Mouse (Mus musculus) MEL (cell line): ENCODE measurements around the gene Srbd1. TPM values are rescaled to one million over a fixed set of nuclear protein-coding genes. Genes with fewer than 3 reads are reported as not detected.
A peak's percentile ranks its signal among the peaks of the same experiment; 100 is the strongest.

Experiments used
- DNase-seq: peaks from one replicate; pipeline ENCODE4 v3.0.0; 2011; ENCODE audit warnings: low read depth, low spot score
- H3K27ac ChIP-seq: 2 replicates; pipeline ENCODE4 v1.5.1; 2012; ENCODE audit warnings: low read depth, mild to moderate bottlenecking, control low read depth, low read length, moderate library complexity; ENCODE audit not compliant: control insufficient read depth
- H3K27me3 ChIP-seq, 2 experiments: fragments of 150-350 bp in 1 of 2; sonication (generic) in 1 of 2; 2 replicates each; pipeline ENCODE4 v1.6.1; 2012; ENCODE audit warnings: low read length in 2 of 2, mild to moderate bottlenecking in 2 of 2, improper control_type of control experiment in 1 of 2, moderate library complexity in 1 of 2; ENCODE audit not compliant: insufficient read depth in 2 of 2, control insufficient read depth in 1 of 2
- H3K36me3 ChIP-seq, 2 experiments: 2 replicates each; pipeline ENCODE4 v1.6.1; 2012 to 2014; ENCODE audit warnings: low read length in 2 of 2, improper control_type of control experiment in 1 of 2, inconsistent platforms in 1 of 2, mild to moderate bottlenecking in 1 of 2; ENCODE audit not compliant: insufficient read depth in 2 of 2, control insufficient read depth in 1 of 2
- H3K4me1 ChIP-seq, 2 experiments: fragments of 150-350 bp in 1 of 2; sonication (generic) in 1 of 2; 2 replicates each; pipeline ENCODE4 v1.6.1; 2012; ENCODE audit warnings: low read length in 2 of 2, improper control_type of control experiment in 1 of 2, mild to moderate bottlenecking in 1 of 2; ENCODE audit not compliant: insufficient read depth in 2 of 2, control insufficient read depth in 1 of 2
- H3K4me3 ChIP-seq, 2 experiments: fragments of 150-350 bp in 1 of 2; sonication (generic) in 1 of 2; 2 replicates each; pipeline ENCODE4 v1.5.1; 2012; ENCODE audit warnings: low read depth in 2 of 2, low read length in 2 of 2, mild to moderate bottlenecking in 2 of 2, moderate library complexity in 2 of 2, control low read depth in 1 of 2, improper control_type of control experiment in 1 of 2; ENCODE audit not compliant: control insufficient read depth in 1 of 2, insufficient read depth in 1 of 2
- H3K79me2 ChIP-seq: 2 replicates; pipeline ENCODE4 v1.6.1; 2012; ENCODE audit warnings: mild to moderate bottlenecking, low read length, moderate library complexity; ENCODE audit not compliant: control insufficient read depth, poor library complexity, insufficient read depth
- H3K9ac ChIP-seq: 2 replicates; pipeline ENCODE4 v1.6.1; 2012; ENCODE audit warnings: low read depth, mild to moderate bottlenecking, control low read depth, low read length, moderate library complexity; ENCODE audit not compliant: control insufficient read depth, poor library complexity, severe bottlenecking
- H3K9me3 ChIP-seq: fragments of 150-350 bp; sonication (generic); replicated peaks from 2 replicates; pipeline ENCODE4 v1.6.1; 2012; ENCODE audit warnings: mild to moderate bottlenecking, low read length, improper control_type of control experiment, moderate library complexity; ENCODE audit not compliant: insufficient read depth
- BHLHE40 ChIP-seq: IDR thresholded peaks from 2 replicates; pipeline ENCODE4 v1.6.1; 2012; ENCODE audit warnings: low read depth, mild to moderate bottlenecking, inconsistent platforms, low read length, improper control_type of control experiment, borderline replicate concordance
- CHD1 ChIP-seq: IDR thresholded peaks from 2 replicates; pipeline ENCODE4 v1.6.1; 2012; ENCODE audit warnings: low read depth, mild to moderate bottlenecking, inconsistent platforms, low read length, improper control_type of control experiment
- CHD2 ChIP-seq: IDR thresholded peaks from 2 replicates; pipeline ENCODE4 v1.6.1; 2011; ENCODE audit warnings: low read length, improper control_type of control experiment
- E2F4 ChIP-seq: IDR thresholded peaks from 2 replicates; pipeline ENCODE4 v1.6.1; 2011; ENCODE audit warnings: low read depth, low read length, improper control_type of control experiment, borderline replicate concordance
- ELF1 ChIP-seq: IDR thresholded peaks from 2 replicates; pipeline ENCODE4 v1.6.1; 2014; ENCODE audit warnings: low read depth, mild to moderate bottlenecking, inconsistent platforms, low read length, improper control_type of control experiment, moderate library complexity
- EP300 ChIP-seq, 2 experiments: IDR thresholded peaks; 2 replicates each; pipeline ENCODE4 v1.6.1; 2011; ENCODE audit warnings: improper control_type of control experiment in 2 of 2, low read length in 2 of 2, low read depth in 1 of 2, mild to moderate bottlenecking in 1 of 2
- ETS1 ChIP-seq: IDR thresholded peaks from 2 replicates; pipeline ENCODE4 v1.6.1; 2012; ENCODE audit warnings: low read depth, mild to moderate bottlenecking, inconsistent platforms, low read length, improper control_type of control experiment, moderate library complexity
- GABPA ChIP-seq: IDR thresholded peaks from 2 replicates; pipeline ENCODE4 v1.6.1; 2012; ENCODE audit warnings: low read depth, mild to moderate bottlenecking, inconsistent platforms, low read length, improper control_type of control experiment, moderate library complexity
- GATA1 ChIP-seq: IDR thresholded peaks from 2 replicates; pipeline ENCODE4 v1.6.1; 2011; ENCODE audit warnings: low read depth, low read length, improper control_type of control experiment
- HCFC1 ChIP-seq: IDR thresholded peaks from 2 replicates; pipeline ENCODE4 v1.6.1; 2012; ENCODE audit warnings: low read depth, mild to moderate bottlenecking, inconsistent platforms, low read length, improper control_type of control experiment, moderate library complexity
- JUND ChIP-seq: IDR thresholded peaks from 2 replicates; pipeline ENCODE4 v1.6.1; 2011; ENCODE audit warnings: low read depth, mild to moderate bottlenecking, improper control_type of control experiment, low read length
- KAT2A ChIP-seq: conservative IDR thresholded peaks from 2 replicates; pipeline ENCODE4 v1.6.1; 2012; ENCODE audit warnings: low read depth, low read length, improper control_type of control experiment, inconsistent platforms
- MAFK ChIP-seq: IDR thresholded peaks from 2 replicates; pipeline ENCODE4 v1.6.1; 2011; ENCODE audit warnings: low read depth, mild to moderate bottlenecking, low read length, improper control_type of control experiment, borderline replicate concordance
- MAZ ChIP-seq: IDR thresholded peaks from 2 replicates; pipeline ENCODE4 v1.6.1; 2012; ENCODE audit warnings: low read depth, mild to moderate bottlenecking, inconsistent platforms, low read length, improper control_type of control experiment
- MEF2A ChIP-seq: IDR thresholded peaks from 2 replicates; pipeline ENCODE4 v1.6.1; 2014; ENCODE audit warnings: low read depth, mild to moderate bottlenecking, inconsistent platforms, low read length, improper control_type of control experiment; ENCODE audit not compliant: poor library complexity, insufficient replicate concordance, severe bottlenecking; ENCODE audit errors: extremely low read depth
- MXI1 ChIP-seq: IDR thresholded peaks from 2 replicates; pipeline ENCODE4 v1.6.1; 2011; ENCODE audit warnings: mild to moderate bottlenecking, low read depth, low read length, improper control_type of control experiment
- MYB ChIP-seq: IDR thresholded peaks from 2 replicates; pipeline ENCODE4 v1.6.1; 2011; ENCODE audit warnings: mild to moderate bottlenecking, low read depth, low read length, improper control_type of control experiment
- MYC ChIP-seq: IDR thresholded peaks from 2 replicates; pipeline ENCODE4 v1.6.1; 2011; ENCODE audit warnings: low read depth, mild to moderate bottlenecking, low read length, improper control_type of control experiment, moderate library complexity
- NELFE ChIP-seq: IDR thresholded peaks from 2 replicates; pipeline ENCODE4 v1.6.1; 2011; ENCODE audit warnings: low read depth, low read length, improper control_type of control experiment
- POLR2AphosphoS5 ChIP-seq: IDR thresholded peaks from 2 replicates; pipeline ENCODE4 v1.6.1; 2012; ENCODE audit warnings: low read depth, borderline replicate concordance, mild to moderate bottlenecking, inconsistent platforms, low read length, moderate library complexity, mixed read lengths
- RAD21 ChIP-seq: IDR thresholded peaks from 2 replicates; pipeline ENCODE4 v1.6.1; 2011; ENCODE audit warnings: mild to moderate bottlenecking, low read depth, low read length, improper control_type of control experiment
- RCOR1 ChIP-seq: IDR thresholded peaks from 2 replicates; pipeline ENCODE4 v1.6.1; 2012; ENCODE audit warnings: low read depth, mild to moderate bottlenecking, inconsistent platforms, low read length, improper control_type of control experiment
- SIN3A ChIP-seq: IDR thresholded peaks from 2 replicates; pipeline ENCODE4 v1.6.1; 2012; ENCODE audit warnings: low read length, improper control_type of control experiment, inconsistent platforms
- SMC3 ChIP-seq: IDR thresholded peaks from 2 replicates; pipeline ENCODE4 v1.6.1; 2011; ENCODE audit warnings: low read depth, low read length, improper control_type of control experiment
- TAL1 ChIP-seq: IDR thresholded peaks from 2 replicates; pipeline ENCODE4 v1.6.1; 2012; ENCODE audit warnings: mild to moderate bottlenecking, inconsistent platforms, low read length, moderate library complexity, mixed read lengths
- TCF12 ChIP-seq: IDR thresholded peaks from 2 replicates; pipeline ENCODE4 v1.6.1; 2014; ENCODE audit warnings: low read depth, mild to moderate bottlenecking, inconsistent platforms, low read length, improper control_type of control experiment, moderate library complexity
- UBTF ChIP-seq: IDR thresholded peaks from 2 replicates; pipeline ENCODE4 v1.6.1; 2012; ENCODE audit warnings: low read depth, mild to moderate bottlenecking, inconsistent platforms, low read length, improper control_type of control experiment, moderate library complexity, borderline replicate concordance; ENCODE audit not compliant: insufficient read depth
- USF2 ChIP-seq, 2 experiments: IDR thresholded peaks; 2 replicates each; pipeline ENCODE4 v1.6.1; 2011 to 2012; ENCODE audit warnings: improper control_type of control experiment in 2 of 2, low read length in 2 of 2, borderline replicate concordance in 1 of 2, inconsistent platforms in 1 of 2, low read depth in 1 of 2, mild to moderate bottlenecking in 1 of 2; ENCODE audit not compliant: insufficient read depth in 1 of 2
- ZKSCAN1 ChIP-seq: IDR thresholded peaks from 2 replicates; pipeline ENCODE4 v1.6.1; 2012; ENCODE audit warnings: low read depth, mild to moderate bottlenecking, inconsistent platforms, low read length, improper control_type of control experiment, moderate library complexity
- ZNF384 ChIP-seq: IDR thresholded peaks from 2 replicates; pipeline ENCODE4 v1.6.1; 2012; ENCODE audit warnings: low read depth, mild to moderate bottlenecking, inconsistent platforms, low read length, improper control_type of control experiment
- polyA plus RNA-seq, 2 experiments: library from polyadenylated mRNA; stranded (reverse) in 1 of 2; unstranded in 1 of 2; fragments of >175 nt in 1 of 2; fragments of >200 nt in 1 of 2; gene quantifications; 2 replicates each; pipeline versions ENCODE4 v1.2.1 to v1.2.4; 2012; ENCODE audit warnings: low replicate concordance in 2 of 2, low read depth in 1 of 2; ENCODE audit not compliant: insufficient read length in 2 of 2, insufficient read depth in 1 of 2, missing spikeins in 1 of 2
- total RNA-seq: library from RNA; depleted of rRNA; stranded (reverse); fragments of 300-350 nt; gene quantifications from 2 replicates; pipeline ENCODE4 v1.2.3, GENCODE M21; 2012

The Srbd1 gene
- total and polyA plus RNA-seq, 3 experiments, result 14.9 to 30.5 TPM; not detected in 1

DNA sequence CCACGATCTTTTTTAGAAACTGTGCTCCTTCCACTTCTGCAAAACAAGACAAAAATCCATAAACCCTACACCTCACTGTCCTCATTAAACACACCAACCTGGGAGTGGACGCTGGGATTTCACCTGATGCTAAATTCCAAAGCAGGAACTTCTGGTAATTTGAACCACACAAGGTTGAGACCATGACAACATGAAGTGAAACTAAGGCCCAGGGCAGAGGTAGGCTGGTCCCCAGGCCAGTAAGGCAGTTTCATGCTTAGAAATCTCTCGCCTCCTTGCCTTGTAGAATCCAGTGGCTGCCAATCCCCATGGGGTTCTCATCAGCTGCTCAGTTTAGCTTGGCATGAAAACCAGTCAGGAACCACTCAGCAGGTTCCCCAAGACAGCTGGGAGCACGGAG lies 158.4 kb downstream of the Srbd1 start:
- no peaks in the 10 kb centered on the region for H3K9me3 ChIP-seq
- H3K4me1 ChIP-seq, result peaks cover 5 to 8% of the 10 kb centered on the region in 2 experiments
- TF ChIP-seq E2F4, result no peak
- no peak for TF ChIP-seq SMC3
- TF ChIP-seq MAZ, result no peak
- no peak for TF ChIP-seq MEF2A
- no peak for TF ChIP-seq UBTF
- TF ChIP-seq SIN3A, result no peak
- TF ChIP-seq POLR2AphosphoS5, result no peak
- no peak for TF ChIP-seq NELFE
- no peak for TF ChIP-seq CHD1
- no peak for TF ChIP-seq ELF1
- no peak for TF ChIP-seq ZKSCAN1
- no peak for TF ChIP-seq MXI1
- no peak for TF ChIP-seq MAFK
- TF ChIP-seq RAD21, result no peak
- TF ChIP-seq JUND, result no peak
- H3K4me3 ChIP-seq, result no peak overlapping the region
- DNase-seq, result no peak
- no peaks in the 10 kb centered on the region; a peak in 2 of 4 replicates for H3K36me3 ChIP-seq
- no peaks in the 10 kb centered on the region for H3K79me2 ChIP-seq
- no peaks in the 10 kb centered on the region for H3K27me3 ChIP-seq
- no peak overlapping the region for H3K27ac ChIP-seq
- no peak overlapping the region for H3K9ac ChIP-seq

DNA sequence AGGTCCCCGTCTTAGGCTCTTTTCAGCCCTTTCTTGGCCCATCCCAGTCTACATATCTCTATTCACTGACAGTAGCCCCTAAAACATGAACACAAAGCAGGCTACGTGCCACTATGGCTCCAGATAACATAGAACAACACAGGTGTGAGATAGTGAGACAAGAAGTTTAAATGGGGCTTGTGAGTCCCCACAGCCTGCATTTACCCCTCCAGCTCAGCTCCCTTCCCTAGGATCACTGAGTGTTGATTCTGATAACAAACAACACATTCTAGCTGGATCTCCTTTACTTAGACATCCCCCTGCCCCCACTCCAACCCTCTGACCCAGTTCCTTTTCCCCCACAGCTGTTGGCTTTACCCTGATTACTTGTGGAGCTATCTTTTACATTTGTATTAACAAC lies 158.8 kb downstream of the Srbd1 start:
- H3K27me3 ChIP-seq, result no peaks in the 10 kb centered on the region
- peak; percentile 23 for DNase-seq
- H3K9ac ChIP-seq, result no peak overlapping the region
- no peaks in the 10 kb centered on the region for H3K9me3 ChIP-seq
- H3K36me3 ChIP-seq, result no peaks in the 10 kb centered on the region; a peak in 2 of 4 replicates
- H3K79me2 ChIP-seq, result no peaks in the 10 kb centered on the region
- peaks cover 5 to 8% of the 10 kb centered on the region in 2 experiments for H3K4me1 ChIP-seq
- H3K27ac ChIP-seq, result no peak overlapping the region
- TF ChIP-seq JUND (no peak), MAFK (no peak), TAL1 (no peak), TCF12 (peak; percentile 31; the same call in 1 of the 2 replicates), KAT2A (no peak), ZNF384 (no peak), BHLHE40 (no peak), ELF1 (no peak), POLR2AphosphoS5 (no peak), MYB (no peak), EP300 (IDR thresholded peaks at IDR 0.05; ENCODE audit: low read depth in 1 of 2, low read length in 2 of 2) (peak in 1 of 2 experiments; percentile 18; a peak in 1 of 4 replicates), SMC3 (no peak), E2F4 (no peak), ETS1 (0 out of 2 replicates have a peak, but pooled peaks have one; percentile 25), RCOR1 (no peak), GATA1 (no peak), HCFC1 (no peak), GABPA (no peak), MYC (no peak), CHD1 (no peak), MXI1 (no peak), ZKSCAN1 (no peak), USF2 (IDR thresholded peaks at IDR 0.05; ENCODE audit: borderline replicate concordance in 1 of 2, insufficient read depth in 1 of 2, low read depth in 1 of 2, low read length in 2 of 2) (no peak), RAD21 (no peak), CHD2 (no peak)
- H3K4me3 ChIP-seq, result no peak overlapping the region
